Mouse (Mus musculus) thymus, postnatal 14 days (tissue): ENCODE results near the gene Adamts18.

Experiments
- DNase-seq: peaks from one replicate; pipeline ENCODE4 v3.0.0; 2021

Gene Adamts18

GRCm38 (mm10) chr8:113848653-113849135 lies at the start of gene Adamts18:
Gene Adamts18 (minus strand): TSS chr8:113848738.
- no peak for DNase-seq

- DNase-seq = no peak
Measured at GRCm38 (mm10) chr8:113896446-113896845, 47.9 kb upstream of the Adamts18 start.

GRCm38 (mm10) chr8:113891376-113891775 lies 42.8 kb upstream of the Adamts18 start:
- DNase-seq = no peak

GRCm38 (mm10) chr8:113886509-113886908 lies 38.0 kb upstream of the Adamts18 start:
- DNase-seq = no peak

GRCm38 (mm10) chr8:113885101-113885500 lies 36.6 kb upstream of the Adamts18 start:
- DNase-seq = no peak

- DNase-seq = no peak
Measured at GRCm38 (mm10) chr8:113883994-113884393, 35.5 kb upstream of the Adamts18 start.

DNA sequence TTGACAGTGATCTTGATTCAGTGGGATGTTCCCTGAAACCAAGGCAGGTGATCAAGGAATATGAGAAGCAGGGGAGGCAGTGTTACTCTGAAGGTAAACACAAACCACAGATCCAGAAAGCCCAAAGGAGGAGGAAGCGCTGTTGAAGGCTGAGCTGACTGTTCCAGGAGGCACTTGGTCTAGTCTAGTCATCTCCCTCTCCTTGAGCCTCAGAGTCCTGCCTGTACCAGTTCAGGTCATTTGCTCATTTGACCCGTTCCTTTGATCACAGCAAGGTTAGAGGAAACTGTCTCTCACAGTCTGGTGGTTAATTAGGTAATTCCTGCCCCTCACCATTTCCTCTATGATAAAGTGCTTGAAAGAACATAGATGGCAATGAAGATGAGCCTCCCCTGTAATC lies 34.0 kb upstream of the Adamts18 start:
- no peak for DNase-seq

DNA sequence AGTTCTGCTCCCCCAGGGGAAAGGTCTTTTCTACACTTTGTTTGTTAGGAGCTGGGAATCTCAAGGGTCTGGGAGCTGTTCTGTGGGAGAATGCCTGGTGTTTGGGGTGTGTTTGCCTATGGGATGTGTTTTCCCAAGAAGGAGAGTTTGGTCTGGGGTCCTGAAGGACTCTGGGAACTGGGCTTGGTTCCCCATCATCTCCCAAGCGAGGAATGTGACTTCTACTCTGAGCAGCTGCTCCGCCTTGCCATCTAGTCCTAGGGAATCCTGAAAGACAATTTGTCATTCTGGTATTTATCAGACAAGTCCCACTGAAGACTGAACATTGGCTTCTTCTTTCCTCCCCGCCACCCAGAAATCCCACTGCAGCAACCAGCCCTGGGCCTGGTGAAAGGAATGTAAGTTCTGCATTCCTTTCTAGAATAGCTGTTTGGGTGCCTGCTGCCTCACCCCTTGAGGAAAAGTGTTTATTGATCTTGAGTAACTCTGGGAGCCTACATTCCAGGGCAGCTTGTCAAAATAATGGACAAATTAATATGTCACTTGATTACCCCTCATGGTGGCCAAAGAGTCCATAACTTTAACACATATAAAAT lies 30.0 kb upstream of the Adamts18 start:
- no peak for DNase-seq

DNA sequence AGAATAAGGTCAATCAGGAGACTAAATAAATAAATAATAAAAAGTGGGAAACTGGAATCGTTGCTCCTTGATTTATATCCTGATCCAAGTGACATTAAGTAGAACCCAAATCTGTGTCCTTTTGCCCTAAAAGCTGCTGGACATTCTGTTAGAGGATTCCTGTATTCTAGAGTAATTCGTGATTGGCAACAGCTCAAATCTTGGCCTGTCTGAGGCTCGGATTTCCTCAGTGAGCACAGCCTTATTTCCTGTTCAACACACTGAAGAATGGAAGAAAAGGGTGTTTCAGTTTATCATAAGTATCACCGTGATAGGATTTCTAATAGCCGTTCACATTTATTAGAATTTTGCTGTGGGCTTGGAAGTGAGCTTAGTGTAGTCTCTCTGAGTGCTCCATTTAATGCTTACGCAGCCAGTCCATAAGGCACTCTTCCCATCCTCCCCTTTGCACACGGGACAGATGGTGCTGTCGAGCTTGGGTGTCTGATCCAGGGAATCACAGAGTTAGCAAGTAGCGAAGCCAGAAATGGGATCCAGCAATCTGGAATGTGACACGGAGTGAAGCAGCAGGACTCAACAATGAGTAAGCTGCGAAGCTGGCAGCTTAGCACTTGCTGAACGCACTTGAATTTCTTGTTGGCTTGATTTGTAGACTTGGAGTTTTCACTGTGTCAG lies 25.0 kb upstream of the Adamts18 start:
- DNase-seq = no peak

DNA sequence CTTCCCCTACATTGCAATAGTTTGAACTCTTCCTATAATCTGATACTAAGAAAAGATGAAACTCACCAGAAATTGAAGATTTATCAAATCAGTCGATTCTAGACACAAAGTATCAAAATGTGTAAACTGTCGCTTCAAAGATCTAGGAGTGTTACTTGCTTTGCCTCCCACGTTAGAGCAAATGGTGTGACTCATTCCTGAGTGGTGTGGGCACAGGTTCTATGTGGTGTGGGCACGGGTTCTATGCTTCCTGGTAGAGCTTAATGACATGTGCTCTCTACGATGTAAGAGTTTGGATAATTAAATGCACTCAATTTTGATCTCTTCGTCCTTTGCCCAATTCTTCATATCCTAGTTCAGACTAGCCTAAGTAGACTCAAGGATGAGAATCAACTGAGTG lies 23.9 kb upstream of the Adamts18 start:
- no peak for DNase-seq

DNA sequence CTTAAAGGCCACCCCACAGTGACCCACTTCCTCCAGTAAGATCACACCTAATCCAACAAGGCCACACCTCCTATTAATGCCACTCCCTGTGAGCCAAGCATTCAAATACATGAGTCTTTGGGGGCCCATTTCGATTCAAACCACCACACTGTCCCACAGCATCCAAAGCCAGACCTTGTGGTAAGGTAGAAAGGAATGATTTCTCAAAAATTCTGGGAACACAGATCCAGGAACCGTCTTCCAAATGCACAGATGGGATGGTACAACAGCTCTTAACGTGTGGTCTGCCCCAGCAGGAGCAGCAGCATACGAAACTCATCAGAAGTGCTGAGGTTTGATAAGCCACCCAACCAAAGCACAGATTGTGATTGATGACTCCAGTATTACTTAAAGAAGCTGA lies 18.0 kb upstream of the Adamts18 start:
- no peak for DNase-seq

DNA sequence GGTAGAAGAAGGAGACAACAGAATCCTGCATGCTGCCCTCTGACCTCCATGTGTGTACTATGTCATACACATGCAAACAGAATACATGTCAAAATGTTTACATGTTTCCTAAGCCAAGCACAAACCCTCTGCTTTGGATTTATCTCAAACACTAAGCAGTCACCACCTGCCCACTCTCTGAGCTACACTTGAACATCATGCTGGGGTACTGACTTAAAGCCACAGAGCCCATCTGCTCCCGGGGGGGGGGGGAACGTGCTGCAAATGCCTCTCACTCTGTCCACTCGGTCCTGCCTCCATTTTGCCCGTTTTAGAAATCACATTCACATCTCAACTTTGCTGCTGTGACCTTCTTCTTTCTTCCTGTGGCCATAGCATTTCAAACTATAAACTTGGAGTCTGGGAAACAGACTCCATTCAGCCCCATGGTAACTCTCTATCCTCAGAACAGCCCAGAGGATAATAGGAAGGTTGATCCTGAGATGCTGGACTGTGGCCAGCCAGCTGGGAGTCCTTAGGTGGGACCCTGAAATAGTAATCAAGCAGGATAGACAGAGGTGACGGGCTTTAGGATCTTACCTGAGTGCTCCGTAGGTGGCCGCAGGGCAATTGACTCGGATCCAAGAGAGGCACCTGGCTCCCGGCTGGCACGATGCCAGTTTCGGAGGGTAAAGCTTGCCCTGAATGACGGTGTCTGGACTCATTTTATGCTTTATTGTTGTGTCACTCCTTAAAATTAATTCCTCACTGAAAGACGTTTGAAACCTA lies 17.0 kb upstream of the Adamts18 start:
- DNase-seq = no peak

- no peak for DNase-seq
Measured at GRCm38 (mm10) chr8:113859890-113860683, 11.5 kb upstream of the Adamts18 start.

GRCm38 (mm10) chr8:113858801-113859200 lies 10.3 kb upstream of the Adamts18 start:
- DNase-seq = no peak

GRCm38 (mm10) chr8:113854622-113855293 lies 6.2 kb upstream of the Adamts18 start:
- DNase-seq = no peak

DNA sequence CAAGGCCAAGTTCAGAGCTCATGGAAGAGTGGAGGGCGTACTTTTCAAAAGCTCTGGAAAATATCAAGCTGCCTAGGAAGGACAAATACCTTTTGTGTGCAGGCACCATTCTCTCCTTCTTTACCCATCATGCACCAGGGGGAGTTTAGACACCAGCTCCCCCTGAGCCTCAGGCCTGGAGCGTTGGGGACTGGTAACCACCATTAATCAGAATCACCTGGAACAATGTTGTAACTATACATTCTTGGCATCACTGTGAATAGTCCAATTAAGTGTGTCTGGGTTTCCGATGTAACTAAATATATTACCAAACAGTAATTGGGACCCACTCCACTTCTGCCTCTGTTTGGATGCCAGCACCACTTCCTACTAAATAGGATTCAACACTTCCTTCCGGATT lies 5.2 kb upstream of the Adamts18 start:
- DNase-seq = no peak

- no peak for DNase-seq
Measured at GRCm38 (mm10) chr8:113851655-113852054, 3.1 kb upstream of the Adamts18 start.

- DNase-seq = no peak
Measured at GRCm38 (mm10) chr8:113848081-113848652, 371 bp downstream of the Adamts18 start.

GRCm38 (mm10) chr8:113847606-113848080 lies 895 bp downstream of the Adamts18 start:
- no peak for DNase-seq

GRCm38 (mm10) chr8:113846669-113847068 lies 1.9 kb downstream of the Adamts18 start:
- no peak for DNase-seq

DNA sequence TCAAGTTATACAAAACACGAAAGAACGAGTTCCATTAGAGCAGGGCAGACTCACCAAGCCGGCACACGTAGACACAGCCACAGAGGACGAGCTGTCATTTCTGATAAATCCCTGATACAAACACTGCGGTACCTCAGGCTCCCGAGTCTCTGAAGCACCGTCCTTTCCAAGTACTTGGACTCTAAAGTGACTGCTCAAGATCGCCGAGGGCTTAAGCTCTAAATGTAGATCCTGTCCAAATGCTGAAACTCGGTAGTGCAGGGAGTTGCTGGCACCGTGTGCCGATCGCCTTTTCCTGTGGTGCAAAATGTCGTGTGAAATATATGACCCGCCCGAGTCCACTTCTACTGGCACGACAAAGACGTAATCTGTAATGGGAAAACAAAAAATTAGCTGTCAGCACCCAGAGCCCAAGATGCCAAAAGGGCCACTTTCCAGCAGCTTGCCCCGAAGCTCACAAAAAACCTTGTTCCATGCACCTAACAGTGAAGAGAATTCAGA lies 3.7 kb downstream of the Adamts18 start:
- no peak for DNase-seq

DNA sequence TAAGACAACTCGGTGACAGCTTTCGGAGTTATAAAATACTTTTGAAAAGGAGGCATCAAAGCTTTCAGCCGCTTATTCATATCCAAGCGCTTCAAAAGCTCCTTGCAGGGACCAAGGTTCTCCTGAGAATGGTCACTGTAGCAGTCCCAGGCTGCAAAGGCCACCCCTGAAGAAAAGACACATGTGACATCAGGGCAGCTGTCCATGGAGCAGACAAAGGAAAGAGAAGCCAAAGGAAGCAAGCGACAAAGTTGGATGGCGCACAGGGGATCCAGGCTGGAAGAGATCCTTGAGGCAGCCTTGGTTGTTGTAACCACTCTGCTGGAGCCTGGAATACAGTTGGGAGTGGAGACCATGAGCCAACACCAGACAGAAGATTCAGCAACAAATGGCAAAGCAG lies 10.3 kb downstream of the Adamts18 start:
- DNase-seq = no peak
